Mouse (Mus musculus): ENCODE measurements around the gene Apbb2. TPM values are rescaled to one million over a fixed set of nuclear protein-coding genes. Genes with fewer than 3 reads are reported as not detected.

Apbb2 gene
- total and polyA plus RNA-seq, 3 experiments = 0.34 to 0.40 (median 0.34) TPM

DNA sequence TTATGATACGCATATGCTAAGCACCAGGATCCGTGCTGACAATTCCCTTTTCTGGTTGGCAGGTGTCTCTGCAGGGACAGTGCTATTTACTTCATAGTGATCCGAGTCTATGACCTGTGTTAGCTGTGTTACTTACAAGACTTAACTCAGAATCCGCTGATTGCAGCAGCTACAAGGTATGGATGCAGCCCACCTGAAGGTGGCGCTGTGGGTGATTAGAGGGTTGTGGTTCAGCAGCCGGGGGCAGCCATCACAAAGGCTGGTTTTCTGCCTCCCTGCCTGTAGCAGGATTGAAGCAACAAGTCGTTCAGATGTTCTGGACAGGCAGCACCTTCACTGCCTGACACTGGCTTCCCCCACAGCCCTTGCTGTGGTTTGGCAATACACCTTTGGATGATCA is 280.0 kb downstream of the Apbb2 start:
- DNase-seq (ENCODE audit: extremely low read depth) = peak; percentile 43
- Histone ChIP-seq H3K27me3 (replicated peaks) (no peaks in the 10 kb centered on the region), H3K4me3 (replicated peaks in 1 of 3; ENCODE audit: low read depth in 2 of 3, low read length in 2 of 3, poor library complexity in 1 of 3) (no peak overlapping the region), H3K9ac (ENCODE audit: insufficient read depth, low read depth) (no peak overlapping the region), H3K79me2 (replicated peaks; ENCODE audit: control insufficient read depth, extremely low read depth, insufficient read depth, poor library complexity, severe bottlenecking) (no peaks in the 10 kb centered on the region), H3K36me3 (replicated peaks in 1 of 2; ENCODE audit: control insufficient read depth in 1 of 2, insufficient read depth in 1 of 2, low read length in 1 of 2) (no peaks in the 10 kb centered on the region), H3K9me3 (replicated peaks; ENCODE audit: low read length) (no peaks in the 10 kb centered on the region), H3K4me1 (ENCODE audit: control insufficient read depth in 1 of 2, insufficient read depth in 2 of 2) (peaks cover 2 to 27% of the 10 kb centered on the region in 2 experiments; a peak in 3 of 4 replicates), H3K4me2 (ENCODE audit: insufficient read depth, low read depth, poor library complexity, severe bottlenecking) (no peak overlapping the region), H3K27ac (ENCODE audit: insufficient read depth, low read depth) (no peak overlapping the region)
- dilution Hi-C loops (cut with MboI; ENCODE audit: extremely low pct_ligation_motif_present, extremely low pct_unique_long_range_greater_than_20kb, low sequenced_read_pairs) (no loop called here), in situ Hi-C loops (cut with MboI; ENCODE audit: low pct_ligation_motif_present, low pct_unique_long_range_greater_than_20kb, low sequenced_read_pairs) (no loop called here)
- TF ChIP-seq ZC3H11A (IDR thresholded peaks at IDR 0.05; ENCODE audit: low read depth, low read length) (no peak), TCF12 (IDR thresholded peaks at IDR 0.05; ENCODE audit: low read depth, low read length) (no peak), E2F4 (IDR thresholded peaks at IDR 0.05; ENCODE audit: insufficient replicate concordance, low read depth, low read length) (no peak), RAD21 (IDR thresholded peaks at IDR 0.05; ENCODE audit: low read depth, low read length) (peak; percentile 3), MAZ (IDR thresholded peaks at IDR 0.05; ENCODE audit: low read depth, low read length) (no peak), CTCF (conservative IDR thresholded peaks at IDR 0.05 in 1 of 2, IDR thresholded peaks at IDR 0.05 in 1 of 2; ENCODE audit: low read depth in 2 of 2, low read length in 2 of 2) (peak; percentile 43 to 54; a peak in 3 of 4 replicates), IRF4 (IDR thresholded peaks at IDR 0.05; ENCODE audit: low read depth, low read length) (no peak), ZNF384 (IDR thresholded peaks at IDR 0.05; ENCODE audit: low read depth, low read length) (no peak), EP300 (IDR thresholded peaks at IDR 0.05; ENCODE audit: low read length) (no peak), NRF1 (IDR thresholded peaks at IDR 0.05; ENCODE audit: low read depth, low read length) (no peak)

- Histone ChIP-seq H3K9ac (ENCODE audit: insufficient read depth, low read depth) (no peak overlapping the region), H3K9me3 (replicated peaks; ENCODE audit: low read length) (no peaks in the 10 kb centered on the region), H3K4me3 (replicated peaks in 1 of 3; ENCODE audit: low read depth in 2 of 3, low read length in 2 of 3, poor library complexity in 1 of 3) (peak overlapping the region in 1 of 3 experiments; percentile 39), H3K4me1 (ENCODE audit: control insufficient read depth in 1 of 2, insufficient read depth in 2 of 2) (peaks cover 2 to 24% of the 10 kb centered on the region in 2 experiments; a peak in 3 of 4 replicates), H3K27ac (ENCODE audit: insufficient read depth, low read depth) (no peak overlapping the region), H3K27me3 (replicated peaks) (no peaks in the 10 kb centered on the region), H3K79me2 (replicated peaks; ENCODE audit: control insufficient read depth, extremely low read depth, insufficient read depth, poor library complexity, severe bottlenecking) (no peaks in the 10 kb centered on the region), H3K4me2 (ENCODE audit: insufficient read depth, low read depth, poor library complexity, severe bottlenecking) (peak overlapping the region; percentile 68), H3K36me3 (replicated peaks in 1 of 2; ENCODE audit: control insufficient read depth in 1 of 2, insufficient read depth in 1 of 2, low read length in 1 of 2) (no peaks in the 10 kb centered on the region)
- dilution Hi-C loops (cut with MboI; ENCODE audit: extremely low pct_ligation_motif_present, extremely low pct_unique_long_range_greater_than_20kb, low sequenced_read_pairs) = no loop called here
- TF ChIP-seq UBTF (IDR thresholded peaks at IDR 0.05; ENCODE audit: low read depth, low read length) (no peak), ZNF384 (IDR thresholded peaks at IDR 0.05; ENCODE audit: low read depth, low read length) (no peak), MXI1 (IDR thresholded peaks at IDR 0.05; ENCODE audit: low read depth, low read length) (no peak), GABPA (IDR thresholded peaks at IDR 0.05; ENCODE audit: insufficient replicate concordance, low read depth, low read length) (no peak), EP300 (IDR thresholded peaks at IDR 0.05; ENCODE audit: low read length) (no peak), SMC3 (IDR thresholded peaks at IDR 0.05; ENCODE audit: low read depth, low read length) (no peak), ETS1 (conservative IDR thresholded peaks at IDR 0.05; ENCODE audit: low read depth, low read length) (no peak), CHD1 (IDR thresholded peaks at IDR 0.05; ENCODE audit: low read depth, low read length) (no peak), POLR2AphosphoS2 (IDR thresholded peaks at IDR 0.05; ENCODE audit: low read depth, low read length) (no peak), RAD21 (IDR thresholded peaks at IDR 0.05; ENCODE audit: low read depth, low read length) (no peak), ZC3H11A (IDR thresholded peaks at IDR 0.05; ENCODE audit: low read depth, low read length) (no peak), NRF1 (IDR thresholded peaks at IDR 0.05; ENCODE audit: low read depth, low read length) (no peak), KAT2A (IDR thresholded peaks at IDR 0.05; ENCODE audit: insufficient replicate concordance, low read length) (no peak)
- DNase-seq (ENCODE audit: extremely low read depth) = no peak
- in situ Hi-C loops (cut with MboI; ENCODE audit: low pct_ligation_motif_present, low pct_unique_long_range_greater_than_20kb, low sequenced_read_pairs) = no loop called here
These were observed 280.6 kb downstream of the Apbb2 start for GRCm38 (mm10) chr5:66337969-66338345.

Data from CH12.LX (cell line).